Mouse (Mus musculus) myocyte (in vitro differentiated cells): ENCODE measurements around the gene Slc16a7. TPM values are rescaled to one million over a fixed set of nuclear protein-coding genes. Genes with fewer than 3 reads are reported as not detected.

Experiments
- H3K27me3 ChIP-seq: one replicate; pipeline ENCODE4 v1.6.1; 2011; ENCODE audit not compliant: control insufficient read depth, insufficient read depth, insufficient read length
- H3K36me3 ChIP-seq: one replicate; pipeline ENCODE4 v1.6.1; 2011; ENCODE audit not compliant: control insufficient read depth, insufficient read depth
- H3K4me2 ChIP-seq: one replicate; pipeline ENCODE4 v1.6.1; 2011; ENCODE audit warnings: low read depth, control low read depth
- H3K4me3 ChIP-seq: one replicate; pipeline ENCODE4 v1.5.1; 2011; ENCODE audit warnings: mild to moderate bottlenecking, control low read depth, moderate library complexity
- H3K79me2 ChIP-seq: one replicate; pipeline ENCODE4 v1.6.1; 2011; ENCODE audit not compliant: control insufficient read depth, insufficient read depth
- H3ac ChIP-seq: one replicate; pipeline ENCODE4 v1.6.1; 2011; ENCODE audit not compliant: control insufficient read depth, insufficient read length
- CEBPB ChIP-seq: IDR thresholded peaks from 2 replicates; pipeline ENCODE4 v1.6.1; 2011; ENCODE audit warnings: mild to moderate bottlenecking, moderate library complexity; ENCODE audit not compliant: poor library complexity, insufficient read depth, severe bottlenecking
- E2F4 ChIP-seq: IDR thresholded peaks from one replicate; pipeline ENCODE4 v1.6.1; 2011; ENCODE audit warnings: mild to moderate bottlenecking, control low read depth, moderate library complexity; ENCODE audit not compliant: insufficient read depth
- MAX ChIP-seq: IDR thresholded peaks from one replicate; pipeline ENCODE4 v1.6.1; 2011; ENCODE audit warnings: low read depth, mild to moderate bottlenecking, control low read depth
- MYOD1 ChIP-seq, 3 experiments: IDR thresholded peaks; one replicate each; pipeline ENCODE4 v1.6.1; 2011; ENCODE audit warnings: control low read depth in 2 of 3, low read depth in 2 of 3, mild to moderate bottlenecking in 2 of 3, moderate library complexity in 1 of 3; ENCODE audit not compliant: insufficient read length in 2 of 3, control insufficient read depth in 1 of 3
- MYOG ChIP-seq, 3 experiments: IDR thresholded peaks; one replicate each; pipeline ENCODE4 v1.6.1; 2011; ENCODE audit warnings: control low read depth in 2 of 3, low read depth in 2 of 3, mild to moderate bottlenecking in 2 of 3; ENCODE audit not compliant: insufficient read length in 2 of 3, control insufficient read depth in 1 of 3, insufficient read depth in 1 of 3
- POLR2A ChIP-seq: IDR thresholded peaks from one replicate; pipeline ENCODE4 v1.6.1; 2011; ENCODE audit warnings: low read depth, mild to moderate bottlenecking, control low read depth, moderate library complexity; ENCODE audit not compliant: insufficient read length
- POLR2AphosphoS2 ChIP-seq: IDR thresholded peaks from one replicate; pipeline ENCODE4 v1.6.1; 2011; ENCODE audit warnings: low read depth, control low read depth; ENCODE audit not compliant: insufficient read length
- REST ChIP-seq: IDR thresholded peaks from one replicate; pipeline ENCODE4 v1.6.1; 2011; ENCODE audit warnings: mild to moderate bottlenecking, control low read depth, moderate library complexity; ENCODE audit not compliant: insufficient read depth, insufficient read length
- SRF ChIP-seq: IDR thresholded peaks from one replicate; pipeline ENCODE4 v1.6.1; 2011; ENCODE audit warnings: low read depth; ENCODE audit not compliant: control insufficient read depth, insufficient read length
- TCF12 ChIP-seq: IDR thresholded peaks from one replicate; pipeline ENCODE4 v1.6.1; 2011; ENCODE audit warnings: mild to moderate bottlenecking, control low read depth; ENCODE audit not compliant: poor library complexity, insufficient read depth, severe bottlenecking
- TCF3 ChIP-seq: IDR thresholded peaks from one replicate; pipeline ENCODE4 v1.6.1; 2011; ENCODE audit warnings: low read depth, control low read depth; ENCODE audit not compliant: insufficient read length
- USF1 ChIP-seq: IDR thresholded peaks from one replicate; pipeline ENCODE4 v1.6.1; 2011; ENCODE audit warnings: low read depth, mild to moderate bottlenecking, control low read depth, moderate library complexity
- polyA plus RNA-seq: library from polyadenylated mRNA; unstranded; fragments of >200 nt; fragmentation: generic; extraction: Trizol; gene quantifications from one replicate; pipeline ENCODE4 v1.2.1, GENCODE M21; 2012; ENCODE audit warnings: missing spikeins

Gene Slc16a7
- not detected for polyA plus RNA-seq

- Histone ChIP-seq H3K27me3 (no peaks in the 10 kb centered on the region), H3K36me3 (no peaks in the 10 kb centered on the region), H3ac (no peak within 1 kb of the TSS), H3K4me3 (no peak within 1 kb of the TSS), H3K4me2 (no peak within 1 kb of the TSS), H3K79me2 (no peaks in the 10 kb centered on the region)
- TF ChIP-seq MAX (no peak), USF1 (no peak), MYOD1 (IDR thresholded peaks at IDR 0.05; ENCODE audit: control insufficient read depth in 1 of 3, insufficient read length in 2 of 3, low read depth in 2 of 3) (no peak), SRF (no peak), E2F4 (no peak), REST (no peak), CEBPB (no peak), POLR2A (no peak), TCF12 (no peak), MYOG (IDR thresholded peaks at IDR 0.05; ENCODE audit: control insufficient read depth in 1 of 3, insufficient read depth in 1 of 3, insufficient read length in 2 of 3, low read depth in 2 of 3) (no peak), POLR2AphosphoS2 (no peak), TCF3 (no peak)
These were observed at the start of gene Slc16a7 for GRCm38 (mm10) chr10:125388876-125389786. Slc16a7 (minus strand) TSS chr10:125389465.

- no peak overlapping the region for H3K4me3 ChIP-seq
- H3K36me3 ChIP-seq, result no peaks in the 10 kb centered on the region
- H3ac ChIP-seq, result no peak overlapping the region
- H3K27me3 ChIP-seq, result no peaks in the 10 kb centered on the region
- no peaks in the 10 kb centered on the region for H3K79me2 ChIP-seq
- no peak overlapping the region for H3K4me2 ChIP-seq
- TF ChIP-seq MYOD1 (IDR thresholded peaks at IDR 0.05; ENCODE audit: control insufficient read depth in 1 of 3, insufficient read length in 2 of 3, low read depth in 2 of 3), result no peak
- no peak for TF ChIP-seq CEBPB
- no peak for TF ChIP-seq REST
- no peak for TF ChIP-seq POLR2AphosphoS2
- no peak for TF ChIP-seq POLR2A
- TF ChIP-seq TCF12, result no peak
- TF ChIP-seq MYOG (IDR thresholded peaks at IDR 0.05; ENCODE audit: control insufficient read depth in 1 of 3, insufficient read depth in 1 of 3, insufficient read length in 2 of 3, low read depth in 2 of 3), result no peak
- no peak for TF ChIP-seq E2F4
These were observed 29.5 kb upstream of the Slc16a7 start for GRCm38 (mm10) chr10:125418795-125419194.

GRCm38 (mm10) chr10:125399796-125400195 is 10.5 kb upstream of the Slc16a7 start:
- Histone ChIP-seq H3K27me3 (no peaks in the 10 kb centered on the region), H3ac (no peak overlapping the region), H3K36me3 (no peaks in the 10 kb centered on the region), H3K4me3 (no peak overlapping the region), H3K4me2 (no peak overlapping the region), H3K79me2 (no peaks in the 10 kb centered on the region)
- TF ChIP-seq CEBPB (no peak), POLR2A (no peak), TCF12 (no peak), USF1 (no peak), MYOG (IDR thresholded peaks at IDR 0.05; ENCODE audit: control insufficient read depth in 1 of 3, insufficient read depth in 1 of 3, insufficient read length in 2 of 3, low read depth in 2 of 3) (no peak), REST (no peak), SRF (no peak), POLR2AphosphoS2 (no peak), E2F4 (no peak), MYOD1 (IDR thresholded peaks at IDR 0.05; ENCODE audit: control insufficient read depth in 1 of 3, insufficient read length in 2 of 3, low read depth in 2 of 3) (no peak), MAX (no peak), TCF3 (no peak)

- no peak for TF ChIP-seq TCF3
- no peak for TF ChIP-seq E2F4
- no peak for TF ChIP-seq POLR2AphosphoS2
- no peak for TF ChIP-seq TCF12
- TF ChIP-seq MYOG (IDR thresholded peaks at IDR 0.05; ENCODE audit: control insufficient read depth in 1 of 3, insufficient read depth in 1 of 3, insufficient read length in 2 of 3, low read depth in 2 of 3), result no peak
- no peak for TF ChIP-seq USF1
- TF ChIP-seq POLR2A, result no peak
- no peak for TF ChIP-seq REST
- no peak for TF ChIP-seq SRF
- TF ChIP-seq MAX, result no peak
- TF ChIP-seq CEBPB, result no peak
- no peak for TF ChIP-seq MYOD1 (IDR thresholded peaks at IDR 0.05; ENCODE audit: control insufficient read depth in 1 of 3, insufficient read length in 2 of 3, low read depth in 2 of 3)
- no peaks in the 10 kb centered on the region for H3K27me3 ChIP-seq
- no peaks in the 10 kb centered on the region for H3K79me2 ChIP-seq
- no peak overlapping the region for H3K4me2 ChIP-seq
- no peak overlapping the region for H3ac ChIP-seq
- H3K36me3 ChIP-seq, result no peaks in the 10 kb centered on the region
- H3K4me3 ChIP-seq, result no peak overlapping the region
These were observed 746 bp upstream of the Slc16a7 start for GRCm38 (mm10) chr10:125390011-125390410.

GRCm38 (mm10) chr10:125388481-125388875 is 787 bp downstream of the Slc16a7 start:
- TF ChIP-seq CEBPB (no peak), TCF3 (no peak), REST (no peak), POLR2A (no peak), TCF12 (no peak), POLR2AphosphoS2 (no peak), SRF (no peak), E2F4 (no peak), MYOG (IDR thresholded peaks at IDR 0.05; ENCODE audit: control insufficient read depth in 1 of 3, insufficient read depth in 1 of 3, insufficient read length in 2 of 3, low read depth in 2 of 3) (no peak), MAX (no peak), MYOD1 (IDR thresholded peaks at IDR 0.05; ENCODE audit: control insufficient read depth in 1 of 3, insufficient read length in 2 of 3, low read depth in 2 of 3) (no peak), USF1 (no peak)
- no peak overlapping the region for H3K4me3 ChIP-seq
- H3K27me3 ChIP-seq, result no peaks in the 10 kb centered on the region
- no peak overlapping the region for H3K4me2 ChIP-seq
- H3ac ChIP-seq, result no peak overlapping the region
- H3K79me2 ChIP-seq, result no peaks in the 10 kb centered on the region
- no peaks in the 10 kb centered on the region for H3K36me3 ChIP-seq
